Mouse (Mus musculus): Measurements from ENCODE around the gene R3hcc1l. TPM values are rescaled to one million over a fixed set of nuclear protein-coding genes. Genes with fewer than 3 reads are reported as not detected.

Gene R3hcc1l
- total RNA-seq, 2 experiments from 2014 or later = 14.5 to 16.4 TPM

- no peak for DNase-seq
- intact Hi-C loops (cut with DNase I) = no loop called here
Observed at GRCm38 (mm10) chr19:42640211-42640610, 121.7 kb downstream of the R3hcc1l start.

Other genes starting within 250 kb of the R3hcc1l start
- gene Crtac1, start 87.0 kb upstream of the R3hcc1l start, total RNA-seq (2021) = 10 to 100 TPM; 40.9 to 53.3 TPM
- under 1 TPM; 0.12 to 0.60 TPM for gene Loxl4, start 94.1 kb downstream of the R3hcc1l start, total RNA-seq (2021)
- gene Pyroxd2, start 234.0 kb downstream of the R3hcc1l start, total RNA-seq (2021) = 1 to 10 TPM; 1.8 to 2.1 TPM